Mouse (Mus musculus): ENCODE measurements at regions not wholly inside any gene's neighbourhood (a gene's known extent, or its start where the extent isn't known, plus 50 kb on each side); places are given as distances from the start of the nearest gene placed in this dataset.
"Not testable (repeated sequence)": the region's sequence is repeated elsewhere in the genome, so short reads cannot be mapped to it uniquely, and the experiment has no call there.

- not testable (repeated sequence) for DNase-seq (ENCODE audit: low spot score in 2 of 2)
Observed at GRCm38 (mm10) chr6:67954570-67954969, 419.0 kb upstream of the Tacstd2 start.

- not testable (repeated sequence) for DNase-seq (ENCODE audit: low spot score in 2 of 2)
Observed at GRCm38 (mm10) chr6:67931499-67931898, 395.9 kb upstream of the Tacstd2 start.

- peak in 1 of 2 experiments; percentile 6 for DNase-seq (ENCODE audit: low spot score in 2 of 2)
Observed at GRCm38 (mm10) chr6:67922537-67922936, 386.9 kb upstream of the Tacstd2 start.

- peak; percentile 2 to 22 for DNase-seq (ENCODE audit: low spot score in 2 of 2)
Observed at GRCm38 (mm10) chr6:67913903-67914302, 378.3 kb upstream of the Tacstd2 start.

- DNase-seq (ENCODE audit: low spot score in 2 of 2) = no peak
Observed at GRCm38 (mm10) chr6:67913309-67913708, 377.7 kb upstream of the Tacstd2 start.

GRCm38 (mm10) chr6:67896495-67896894 lies 360.9 kb upstream of the Tacstd2 start:
- no peak for DNase-seq (ENCODE audit: low spot score in 2 of 2)

GRCm38 (mm10) chr6:67895858-67896257 lies 360.3 kb upstream of the Tacstd2 start:
- no peak for DNase-seq (ENCODE audit: low spot score in 2 of 2)

- DNase-seq (ENCODE audit: low spot score in 2 of 2) = no peak
Observed at GRCm38 (mm10) chr6:67887586-67887985, 352.0 kb upstream of the Tacstd2 start.

GRCm38 (mm10) chr6:67884893-67885292 lies 349.3 kb upstream of the Tacstd2 start:
- no peak for DNase-seq (ENCODE audit: low spot score in 2 of 2)

- DNase-seq (ENCODE audit: low spot score in 2 of 2) = not testable (repeated sequence)
Observed at GRCm38 (mm10) chr6:67881476-67881875, 345.9 kb upstream of the Tacstd2 start.

GRCm38 (mm10) chr6:67857945-67858344 lies 322.3 kb upstream of the Tacstd2 start:
- not testable (repeated sequence) for DNase-seq (ENCODE audit: low spot score in 2 of 2)

- DNase-seq (ENCODE audit: low spot score in 2 of 2) = not testable (repeated sequence)
Observed at GRCm38 (mm10) chr6:67839486-67839885, 303.9 kb upstream of the Tacstd2 start.

GRCm38 (mm10) chr6:67812478-67812877 lies 276.9 kb upstream of the Tacstd2 start:
- DNase-seq (ENCODE audit: low spot score in 2 of 2) = peak; percentile 8 to 10

GRCm38 (mm10) chr6:67791393-67791792 lies 255.8 kb upstream of the Tacstd2 start:
- no peak for DNase-seq (ENCODE audit: low spot score in 2 of 2)

GRCm38 (mm10) chr6:67790742-67791141 lies 255.1 kb upstream of the Tacstd2 start:
- DNase-seq (ENCODE audit: low spot score in 2 of 2) = no peak

- no peak for DNase-seq (ENCODE audit: low spot score in 2 of 2)
Observed at GRCm38 (mm10) chr6:67787091-67787765, 251.6 kb upstream of the Tacstd2 start.

- no peak for DNase-seq (ENCODE audit: low spot score in 2 of 2)
Observed at GRCm38 (mm10) chr6:67778883-67779282, 243.3 kb upstream of the Tacstd2 start.

- not testable (repeated sequence) for DNase-seq (ENCODE audit: low spot score in 2 of 2)
Observed at GRCm38 (mm10) chr6:67754102-67754501, 218.5 kb upstream of the Tacstd2 start.

GRCm38 (mm10) chr6:67725611-67726010 lies 190.0 kb upstream of the Tacstd2 start:
- DNase-seq (ENCODE audit: low spot score in 2 of 2) = no peak

GRCm38 (mm10) chr6:67698952-67699351 lies 163.4 kb upstream of the Tacstd2 start:
- peak in 1 of 2 experiments; percentile 2 for DNase-seq (ENCODE audit: low spot score in 2 of 2)

- DNase-seq (ENCODE audit: low spot score in 2 of 2) = not testable (repeated sequence)
Observed at GRCm38 (mm10) chr6:67690997-67691396, 155.4 kb upstream of the Tacstd2 start.

- not testable (repeated sequence) for DNase-seq (ENCODE audit: low spot score in 2 of 2)
Observed at GRCm38 (mm10) chr6:67683105-67683504, 147.5 kb upstream of the Tacstd2 start.

GRCm38 (mm10) chr6:67681641-67682040 lies 146.0 kb upstream of the Tacstd2 start:
- DNase-seq (ENCODE audit: low spot score in 2 of 2) = not testable (repeated sequence)

- not testable (repeated sequence) for DNase-seq (ENCODE audit: low spot score in 2 of 2)
Observed at GRCm38 (mm10) chr6:67679106-67679505, 143.5 kb upstream of the Tacstd2 start.

Measured in frontal cortex, postnatal 36 days (tissue).